Mouse (Mus musculus) bone marrow, adult 2 months (tissue): Measurements from ENCODE around the gene Taf15. TPM values are rescaled to one million over a fixed set of nuclear protein-coding genes. Genes with fewer than 3 reads are reported as not detected.

ENCODE experiments used
- H3K27ac ChIP-seq: fragments of 200-500 bp; 2 replicates; pipeline ENCODE4 v1.5.1; 2012; ENCODE audit warnings: low read depth, mild to moderate bottlenecking, control low read depth, inconsistent platforms, low read length; ENCODE audit not compliant: control insufficient read depth, poor library complexity, insufficient read depth
- H3K4me1 ChIP-seq: fragments of 200-500 bp; 2 replicates; pipeline ENCODE4 v1.6.1; 2011; ENCODE audit warnings: low read length; ENCODE audit not compliant: control insufficient read depth, insufficient read depth
- H3K4me3 ChIP-seq: fragments of 200-500 bp; replicated peaks from 2 replicates; pipeline ENCODE3; 2011; ENCODE audit warnings: mild to moderate bottlenecking, low read depth, low read length, control low read depth; ENCODE audit not compliant: control insufficient read depth
- CTCF ChIP-seq: fragments of 200-500 bp; IDR thresholded peaks from 2 replicates; pipeline ENCODE4 v1.5.1; 2011; ENCODE audit warnings: low read length, control low read depth; ENCODE audit not compliant: control insufficient read depth, insufficient read depth
- POLR2A ChIP-seq: fragments of 200-500 bp; IDR thresholded peaks from 2 replicates; pipeline ENCODE4 v1.6.1; 2011; ENCODE audit warnings: low read depth, mild to moderate bottlenecking, control low read depth, low read length, borderline replicate concordance; ENCODE audit not compliant: control insufficient read depth
- WGBS: fragments of 180-500 bp; shearing (Covaris S2); methylation state at CpG from one replicate; pipeline ENCODE4 v1.1.7; 2018; 5-methylcytosine and 5-hydroxymethylcytosine counted together
- polyA plus RNA-seq: library from polyadenylated mRNA; stranded (reverse); fragments of >200 nt; gene quantifications from 2 replicates; pipeline ENCODE4 v1.2.4, GENCODE M21; 2011; ENCODE audit warnings: low replicate concordance; ENCODE audit not compliant: missing spikeins, insufficient read depth, insufficient read length

The Taf15 gene
- polyA plus RNA-seq, 1 experiment = 231 TPM

DNA sequence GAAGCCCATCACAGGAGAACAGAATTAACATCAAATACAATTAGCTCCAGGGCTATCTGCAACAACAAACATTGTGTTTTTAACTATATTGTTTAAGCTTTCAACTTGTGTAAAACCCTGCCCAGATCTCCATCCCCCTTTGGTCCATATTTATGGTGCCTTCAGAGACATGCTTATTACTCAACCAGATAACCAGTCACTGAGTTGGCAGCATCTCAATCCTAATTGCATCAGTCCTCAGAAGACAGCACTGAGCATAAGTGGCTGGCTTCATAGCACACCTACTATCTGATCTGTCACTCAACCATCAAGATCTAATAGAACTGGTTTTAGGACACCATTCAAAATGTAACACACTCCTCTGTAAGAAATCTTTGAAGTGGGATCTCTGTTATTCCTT is 36.6 kb downstream of the Taf15 start:
- TF ChIP-seq POLR2A (no peak), CTCF (no peak)
- Histone ChIP-seq H3K4me1 (no peaks in the 10 kb centered on the region), H3K27ac (no peak overlapping the region), H3K4me3 (no peak overlapping the region)

DNA sequence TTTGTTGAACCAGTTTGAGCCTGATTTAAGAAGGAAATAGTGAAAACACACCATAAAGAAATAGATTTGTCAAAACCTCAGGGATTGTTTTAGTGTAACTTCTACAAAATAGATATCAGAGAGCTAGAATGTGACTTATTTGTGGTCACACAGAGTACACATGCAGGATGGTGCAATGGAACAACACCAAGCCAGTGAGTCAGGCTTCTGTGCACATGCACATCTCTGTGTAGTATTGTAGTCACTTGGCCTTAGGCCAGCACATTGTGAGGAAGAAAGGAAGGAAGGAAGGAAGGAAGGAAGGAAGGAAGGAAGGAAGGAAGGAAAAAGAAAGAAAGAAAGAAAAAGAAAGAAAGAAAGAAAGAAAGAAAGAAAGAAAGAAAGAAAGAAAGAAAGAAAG is 44.3 kb downstream of the Taf15 start:
- no peaks in the 10 kb centered on the region; the same call in 1 of the 2 replicates for H3K4me1 ChIP-seq
- H3K4me3 ChIP-seq = no peak overlapping the region
- TF ChIP-seq POLR2A (no peak), CTCF (no peak)
- no peak overlapping the region for H3K27ac ChIP-seq

DNA sequence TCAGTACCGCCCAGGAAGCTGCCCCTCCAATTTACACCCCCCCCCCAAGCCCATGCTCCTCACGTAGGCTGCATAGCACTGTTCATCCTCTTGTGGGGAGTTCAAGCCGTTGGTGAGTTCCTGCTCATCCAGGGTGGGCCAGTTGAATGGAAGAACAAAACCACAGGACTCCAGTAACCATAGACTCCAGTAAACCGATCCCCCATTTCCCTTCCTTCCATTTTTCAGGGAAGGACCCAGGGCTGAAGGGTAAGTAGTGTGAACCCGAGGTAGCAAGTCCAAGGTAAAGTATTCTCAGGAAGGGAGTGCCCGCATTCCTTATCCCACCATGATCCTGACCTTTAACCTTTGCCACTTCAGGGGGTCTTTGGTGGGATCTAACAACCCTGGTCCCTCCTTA is 45.5 kb downstream of the Taf15 start:
- no peaks in the 10 kb centered on the region; the same call in 1 of the 2 replicates for H3K4me1 ChIP-seq
- WGBS = 71% methylated on average over 6 of the region's 6 CpGs
- H3K27ac ChIP-seq = no peak overlapping the region
- no peak for TF ChIP-seq POLR2A
- TF ChIP-seq CTCF = no peak
- H3K4me3 ChIP-seq = no peak overlapping the region

DNA sequence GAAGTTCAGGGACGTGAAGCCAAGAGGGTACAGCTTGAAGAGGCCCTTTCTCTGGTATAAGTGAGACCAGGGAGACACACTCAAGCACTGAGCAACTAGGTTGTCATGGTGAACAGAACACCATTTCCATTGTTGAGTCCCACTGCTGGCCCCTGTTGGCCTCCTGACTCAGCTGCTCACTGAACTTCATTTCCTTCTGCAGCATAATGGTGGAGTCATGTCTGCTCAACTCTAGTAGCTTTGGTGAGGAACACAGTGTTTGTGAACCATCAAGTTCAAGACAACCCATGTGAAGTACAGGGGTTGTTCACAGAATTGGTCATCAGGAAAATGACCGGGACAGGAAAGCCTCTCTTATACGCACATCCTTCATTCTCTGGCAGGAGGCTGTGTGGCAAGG is 49.2 kb downstream of the Taf15 start, which contains the start of gene Heatr9:
Gene Heatr9, minus strand, starts transcription at position 101 of the 400 bp plus-strand sequence.
- no peak within 1 kb of the TSS for H3K27ac ChIP-seq
- H3K4me3 ChIP-seq = no peak within 1 kb of the TSS
- WGBS = 84% methylated on average over 3 of the region's 3 CpGs
- no peak for TF ChIP-seq POLR2A
- TF ChIP-seq CTCF = no peak
- no peaks in the 10 kb centered on the region; the same call in 1 of the 2 replicates for H3K4me1 ChIP-seq

DNA sequence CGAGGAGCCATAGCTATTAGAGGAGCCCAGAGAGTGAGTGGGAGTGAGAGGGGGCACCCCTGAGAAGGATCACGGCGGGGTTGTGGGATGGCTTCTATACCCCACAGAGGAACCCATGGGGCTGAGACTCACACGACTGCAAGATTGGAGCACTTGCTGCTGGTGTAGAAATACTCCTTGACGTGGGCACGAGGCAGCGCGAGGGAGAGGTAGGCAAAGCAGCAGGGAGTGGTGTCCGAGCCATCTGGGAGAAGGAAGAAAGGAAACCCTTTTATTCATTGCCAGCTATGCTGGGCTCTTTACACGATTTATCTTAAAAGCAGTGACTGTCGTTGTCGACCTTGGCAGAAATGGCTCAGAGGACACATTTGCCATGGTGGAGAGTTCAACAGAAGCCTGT is 56.1 kb downstream of the Taf15 start:
- no peak for TF ChIP-seq POLR2A
- TF ChIP-seq CTCF = no peak
- no peak overlapping the region for H3K4me3 ChIP-seq
- H3K27ac ChIP-seq = no peak overlapping the region
- peaks cover 2% of the 10 kb centered on the region for H3K4me1 ChIP-seq
- 82% methylated on average over 12 of the region's 12 CpGs for WGBS

DNA sequence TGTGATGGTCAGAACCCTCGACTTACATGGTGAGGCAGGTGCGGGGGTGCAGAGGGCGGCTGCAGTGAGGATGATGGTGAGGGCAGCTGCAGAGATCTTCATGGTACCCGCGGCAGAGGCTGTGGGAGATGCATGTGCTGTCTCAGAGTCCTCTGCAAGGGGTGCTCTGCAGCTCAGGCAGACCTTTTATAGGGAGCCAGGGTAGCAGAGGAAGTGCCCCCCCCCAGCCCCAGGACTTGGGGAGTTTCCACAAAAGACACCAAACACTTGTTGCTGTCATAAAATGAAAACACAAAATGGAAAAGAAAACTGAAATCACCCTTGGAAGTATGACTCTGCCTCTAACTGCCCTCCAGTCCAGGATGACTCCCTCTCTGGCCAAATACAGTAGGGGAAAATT is 57.5 kb downstream of the Taf15 start, which contains the start of gene Ccl5:
Gene Ccl5, minus strand, starts transcription at position 159 of the 400 bp plus-strand sequence.
- peak within 1 kb of the TSS; percentile 34 for H3K4me3 ChIP-seq
- no peak for TF ChIP-seq CTCF
- no peak for TF ChIP-seq POLR2A
- 72% methylated on average over 5 of the region's 5 CpGs for WGBS
- H3K4me1 ChIP-seq = peaks cover 8% of the 10 kb centered on the region
- H3K27ac ChIP-seq = no peak within 1 kb of the TSS; the same call in 1 of the 2 replicates

DNA sequence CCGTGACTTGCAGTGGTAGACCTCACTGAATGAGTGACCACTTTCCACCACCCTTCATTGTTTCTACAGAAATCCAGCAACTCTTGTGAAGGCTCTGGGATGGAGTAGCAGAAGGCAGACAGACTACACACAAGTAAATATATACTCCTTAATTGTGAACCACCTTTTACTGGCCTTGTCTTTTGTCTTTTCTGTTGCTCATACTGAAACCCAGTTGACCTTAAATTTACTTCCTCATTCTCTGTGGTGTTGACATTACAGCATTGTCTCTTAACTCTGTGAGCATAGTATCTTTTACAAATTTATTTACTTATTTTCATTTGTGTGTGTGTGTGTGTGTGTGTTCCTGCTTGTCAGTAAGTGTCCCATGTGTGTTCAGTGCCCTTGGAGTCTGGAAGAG is 60.3 kb downstream of the Taf15 start:
- WGBS = 74% methylated on average over 1 of the region's 1 CpGs
- Histone ChIP-seq H3K4me3 (no peak overlapping the region), H3K27ac (no peak overlapping the region), H3K4me1 (peaks cover 10% of the 10 kb centered on the region)
- TF ChIP-seq CTCF (no peak), POLR2A (no peak)

DNA sequence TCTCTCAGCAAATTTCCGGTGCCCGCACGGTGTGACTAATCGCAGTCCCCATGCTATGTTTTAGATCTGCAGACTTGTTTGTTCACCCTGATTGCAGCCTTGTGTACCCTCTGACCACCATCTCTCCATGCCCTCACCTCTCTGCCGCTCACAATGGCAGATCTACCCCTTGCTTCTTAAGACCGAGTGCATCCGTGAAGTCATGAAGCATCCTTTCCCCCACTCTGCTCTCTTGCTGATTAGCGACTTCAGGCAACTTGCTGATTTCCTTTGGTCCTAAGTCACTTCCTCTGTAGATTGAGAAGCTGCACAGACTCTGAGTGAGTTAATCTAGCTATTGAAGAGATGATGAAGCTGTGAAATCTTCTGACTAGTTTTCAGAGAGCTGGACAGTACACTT is 61.3 kb downstream of the Taf15 start:
- TF ChIP-seq CTCF (no peak), POLR2A (no peak)
- 47% methylated on average over 8 of the region's 8 CpGs for WGBS
- Histone ChIP-seq H3K27ac (no peak overlapping the region), H3K4me1 (peaks cover 10% of the 10 kb centered on the region), H3K4me3 (no peak overlapping the region)
